Mouse (Mus musculus) hindbrain, embryonic 12.5 days (tissue): Measurements from ENCODE around the gene Snap25. TPM values are rescaled to one million over a fixed set of nuclear protein-coding genes. Genes with fewer than 3 reads are reported as not detected.

Experiments
- ATAC-seq: fragments of 200-750 bp; cut with Nextera tagmentation; 2 replicates; pipeline ENCODE4 v1.8.0; 2017; ENCODE audit warnings: moderate TSS enrichment; ENCODE audit not compliant: low FRiP score
- H3K27ac ChIP-seq: fragments of 300-500 bp; sonication (generic); 2 replicates; pipeline ENCODE4 v1.5.1; 2016; ENCODE audit warnings: mild to moderate bottlenecking
- H3K27me3 ChIP-seq: fragments of 300-500 bp; sonication (generic); 2 replicates; pipeline ENCODE4 v1.6.1; 2016; ENCODE audit warnings: mild to moderate bottlenecking
- H3K36me3 ChIP-seq: fragments of 300-500 bp; sonication (generic); 2 replicates; pipeline ENCODE4 v1.6.1; 2016; ENCODE audit warnings: mild to moderate bottlenecking
- H3K4me1 ChIP-seq: fragments of 300-500 bp; sonication (generic); 2 replicates; pipeline ENCODE4 v1.6.1; 2016
- H3K4me2 ChIP-seq: fragments of 300-500 bp; sonication (generic); replicated peaks from 2 replicates; pipeline ENCODE4 v1.6.1; 2016; ENCODE audit warnings: mild to moderate bottlenecking
- H3K4me3 ChIP-seq: fragments of 300-500 bp; sonication (generic); 2 replicates; pipeline ENCODE4 v1.5.1; 2016; ENCODE audit warnings: mild to moderate bottlenecking
- H3K9ac ChIP-seq: fragments of 300-500 bp; sonication (generic); 2 replicates; pipeline ENCODE4 v1.6.1; 2016; ENCODE audit warnings: mild to moderate bottlenecking, moderate library complexity
- H3K9me3 ChIP-seq: fragments of 300-500 bp; sonication (generic); replicated peaks from 2 replicates; pipeline ENCODE4 v1.6.1; 2016; ENCODE audit warnings: mild to moderate bottlenecking
- WGBS: fragments of 180-500 bp; shearing (Covaris S2); methylation state at CpG from one replicate; pipeline ENCODE4 v1.1.7; 2016; 5-methylcytosine and 5-hydroxymethylcytosine counted together
- polyA plus RNA-seq: library from polyadenylated mRNA; unstranded; fragments of >200 nt; fragmentation: Nextera tagmentation; extraction: Ambion mirVana; gene quantifications from 2 replicates; pipeline ENCODE4 v1.2.1, GENCODE M21; 2016

Gene Snap25
- polyA plus RNA-seq, 1 experiment from 2014 or later = 56.9 TPM

- ATAC-seq = no peak
- H3K4me3 ChIP-seq = no peak overlapping the region
- H3K4me1 ChIP-seq = peaks cover 9% of the 10 kb centered on the region
- H3K9ac ChIP-seq = no peak overlapping the region
- H3K27ac ChIP-seq = no peak overlapping the region
- no peaks in the 10 kb centered on the region for H3K36me3 ChIP-seq
- H3K4me2 ChIP-seq = 0 out of 2 replicates have a peak overlapping the region, but pooled peaks have one; percentile 72
- H3K27me3 ChIP-seq = no peaks in the 10 kb centered on the region
- no peaks in the 10 kb centered on the region for H3K9me3 ChIP-seq
- WGBS = 87% methylated on average over 1 of the region's 1 CpGs
Measured at GRCm38 (mm10) chr2:136716400-136716799, 3.1 kb downstream of the Snap25 start.

GRCm38 (mm10) chr2:136720235-136720634 lies 7.0 kb downstream of the Snap25 start:
- Histone ChIP-seq H3K4me3 (no peak overlapping the region), H3K27me3 (no peaks in the 10 kb centered on the region), H3K36me3 (no peaks in the 10 kb centered on the region), H3K27ac (no peak overlapping the region), H3K4me2 (no peak overlapping the region), H3K9ac (no peak overlapping the region), H3K4me1 (no peaks in the 10 kb centered on the region; the same call in 1 of the 2 replicates), H3K9me3 (no peaks in the 10 kb centered on the region)
- WGBS = 32% methylated on average over 4 of the region's 4 CpGs
- ATAC-seq = no peak

- 84% methylated on average over 2 of the region's 2 CpGs for WGBS
- H3K4me1 ChIP-seq = no peaks in the 10 kb centered on the region; the same call in 1 of the 2 replicates
- ATAC-seq = no peak
- H3K4me3 ChIP-seq = no peak overlapping the region
- H3K27ac ChIP-seq = no peak overlapping the region
- H3K36me3 ChIP-seq = peaks cover 3% of the 10 kb centered on the region; the same call in 1 of the 2 replicates
- H3K4me2 ChIP-seq = no peak overlapping the region
- no peaks in the 10 kb centered on the region; the same call in 1 of the 2 replicates for H3K9me3 ChIP-seq
- no peaks in the 10 kb centered on the region for H3K27me3 ChIP-seq
- no peak overlapping the region for H3K9ac ChIP-seq
Measured at GRCm38 (mm10) chr2:136738260-136738659, 25.0 kb downstream of the Snap25 start.

GRCm38 (mm10) chr2:136742230-136742629 lies 29.0 kb downstream of the Snap25 start:
- Histone ChIP-seq H3K9ac (no peak overlapping the region), H3K9me3 (no peaks in the 10 kb centered on the region; the same call in 1 of the 2 replicates), H3K4me2 (no peak overlapping the region), H3K4me3 (no peak overlapping the region), H3K27me3 (no peaks in the 10 kb centered on the region), H3K27ac (no peak overlapping the region), H3K4me1 (peaks cover 5% of the 10 kb centered on the region; the same call in 1 of the 2 replicates), H3K36me3 (peaks cover 3% of the 10 kb centered on the region; the same call in 1 of the 2 replicates)
- WGBS = 84% methylated on average over 2 of the region's 2 CpGs
- ATAC-seq = no peak

- H3K4me1 ChIP-seq = peaks cover 5% of the 10 kb centered on the region; the same call in 1 of the 2 replicates
- no peaks in the 10 kb centered on the region; the same call in 1 of the 2 replicates for H3K9me3 ChIP-seq
- no peak overlapping the region for H3K4me2 ChIP-seq
- 0 out of 2 replicates have a peak overlapping the region, but pooled peaks have one; percentile 12 for H3K27ac ChIP-seq
- H3K27me3 ChIP-seq = no peaks in the 10 kb centered on the region
- 79% methylated on average over 2 of the region's 2 CpGs for WGBS
- H3K9ac ChIP-seq = no peak overlapping the region
- no peak overlapping the region for H3K4me3 ChIP-seq
- ATAC-seq = peak; percentile 71
- H3K36me3 ChIP-seq = no peaks in the 10 kb centered on the region
Measured at GRCm38 (mm10) chr2:136744683-136745326, 31.6 kb downstream of the Snap25 start.

GRCm38 (mm10) chr2:136745327-136745994 lies 32.2 kb downstream of the Snap25 start:
- Histone ChIP-seq H3K9me3 (no peaks in the 10 kb centered on the region), H3K4me2 (no peak overlapping the region), H3K27ac (0 out of 2 replicates have a peak overlapping the region, but pooled peaks have one; percentile 12), H3K4me3 (no peak overlapping the region), H3K27me3 (no peaks in the 10 kb centered on the region), H3K36me3 (no peaks in the 10 kb centered on the region), H3K4me1 (peaks cover 5% of the 10 kb centered on the region; the same call in 1 of the 2 replicates), H3K9ac (no peak overlapping the region)
- ATAC-seq = no peak
- WGBS = 64% methylated on average over 7 of the region's 7 CpGs

- no peak overlapping the region for H3K9ac ChIP-seq
- WGBS = 12% methylated on average over 3 of the region's 3 CpGs
- H3K4me1 ChIP-seq = peaks cover 8% of the 10 kb centered on the region
- H3K4me2 ChIP-seq = no peak overlapping the region
- H3K9me3 ChIP-seq = no peaks in the 10 kb centered on the region
- H3K4me3 ChIP-seq = no peak overlapping the region
- H3K36me3 ChIP-seq = no peaks in the 10 kb centered on the region
- H3K27me3 ChIP-seq = no peaks in the 10 kb centered on the region
- ATAC-seq = peak; percentile 71
- H3K27ac ChIP-seq = no peak overlapping the region
Measured at GRCm38 (mm10) chr2:136753682-136754081, 40.4 kb downstream of the Snap25 start.

- Histone ChIP-seq H3K9me3 (no peaks in the 10 kb centered on the region), H3K4me1 (no peaks in the 10 kb centered on the region), H3K9ac (no peak overlapping the region), H3K36me3 (no peaks in the 10 kb centered on the region), H3K4me3 (no peak overlapping the region), H3K27me3 (no peaks in the 10 kb centered on the region), H3K4me2 (no peak overlapping the region), H3K27ac (no peak overlapping the region)
- no peak for ATAC-seq
- WGBS = 67% methylated on average over 5 of the region's 5 CpGs
Measured at GRCm38 (mm10) chr2:136758809-136759551, 45.7 kb downstream of the Snap25 start.

GRCm38 (mm10) chr2:136778156-136778555 lies 64.9 kb downstream of the Snap25 start:
- H3K36me3 ChIP-seq = peaks cover 9% of the 10 kb centered on the region; the same call in 1 of the 2 replicates
- H3K9ac ChIP-seq = no peak overlapping the region
- H3K9me3 ChIP-seq = no peaks in the 10 kb centered on the region
- no peaks in the 10 kb centered on the region for H3K4me1 ChIP-seq
- WGBS = 85% methylated on average over 2 of the region's 2 CpGs
- no peak for ATAC-seq
- H3K4me2 ChIP-seq = no peak overlapping the region
- H3K4me3 ChIP-seq = no peak overlapping the region
- H3K27ac ChIP-seq = no peak overlapping the region
- H3K27me3 ChIP-seq = no peaks in the 10 kb centered on the region

- no peak for ATAC-seq
- 90% methylated on average over 3 of the region's 3 CpGs for WGBS
- Histone ChIP-seq H3K4me1 (no peaks in the 10 kb centered on the region), H3K36me3 (peaks cover 9% of the 10 kb centered on the region; the same call in 1 of the 2 replicates), H3K4me3 (no peak overlapping the region), H3K27me3 (no peaks in the 10 kb centered on the region), H3K9me3 (no peaks in the 10 kb centered on the region), H3K27ac (no peak overlapping the region), H3K9ac (no peak overlapping the region), H3K4me2 (no peak overlapping the region)
Measured at GRCm38 (mm10) chr2:136778674-136779073, 65.4 kb downstream of the Snap25 start.

GRCm38 (mm10) chr2:136780268-136780667 lies 67.0 kb downstream of the Snap25 start:
- Histone ChIP-seq H3K36me3 (peaks cover 9% of the 10 kb centered on the region; the same call in 1 of the 2 replicates), H3K4me3 (no peak overlapping the region), H3K4me2 (no peak overlapping the region), H3K9me3 (no peaks in the 10 kb centered on the region), H3K27ac (no peak overlapping the region), H3K4me1 (no peaks in the 10 kb centered on the region), H3K27me3 (no peaks in the 10 kb centered on the region), H3K9ac (no peak overlapping the region)
- ATAC-seq = no peak

GRCm38 (mm10) chr2:136784310-136784709 lies 71.1 kb downstream of the Snap25 start:
- Histone ChIP-seq H3K27me3 (no peaks in the 10 kb centered on the region), H3K27ac (no peak overlapping the region), H3K9me3 (no peaks in the 10 kb centered on the region), H3K9ac (no peak overlapping the region), H3K36me3 (no peaks in the 10 kb centered on the region), H3K4me3 (no peak overlapping the region), H3K4me2 (no peak overlapping the region), H3K4me1 (no peaks in the 10 kb centered on the region)
- 81% methylated on average over 4 of the region's 4 CpGs for whole genome bisulfite sequencing
- no peak for ATAC-seq
